Comparison of ENCODE assay signal across 10 mouse cellular contexts in the genomic region with DNA sequence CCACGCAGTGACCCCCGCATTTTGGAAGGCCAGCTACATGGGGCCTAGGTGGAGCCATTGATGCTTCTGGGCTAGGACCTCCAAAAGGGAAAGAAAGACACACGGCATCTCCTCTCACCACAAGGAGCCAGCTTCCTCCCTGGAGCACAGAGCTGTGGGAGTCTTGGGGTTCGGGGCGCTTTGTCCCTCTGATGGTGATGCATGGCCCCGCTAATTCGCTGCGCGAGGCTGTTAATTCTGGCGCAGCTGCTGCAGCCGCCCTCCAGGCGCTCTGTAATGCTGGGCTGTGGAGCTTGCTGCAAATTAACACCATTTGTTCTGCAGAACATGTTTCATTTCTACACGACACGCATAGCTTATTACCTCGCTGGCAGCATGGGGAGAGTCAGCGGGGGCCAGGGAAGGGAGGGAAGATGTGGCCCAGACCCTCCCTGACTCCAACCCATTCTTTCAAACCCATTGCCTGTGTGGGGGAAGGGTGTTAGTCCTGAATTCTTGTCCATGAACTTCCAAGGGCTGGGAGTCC. TPM values are rescaled to one million over a fixed set of nuclear protein-coding genes. Genes with fewer than 3 reads are reported as not detected.
DNase-seq lines count a peak whose midpoint lies in the region; ATAC-seq lines count a peak whose summit lies in the region.
"Had no signal": no experiment of that assay in that cellular context is flagged by ENCODE, and none has a peak within 500 bp of the region (broad histone marks: within the 10 kb centered on the region; RNA-seq: fewer than 3 reads in every experiment).

No protein-coding gene starts in this region.

- peaks cover 20% of the 10 kb centered on the region for H3K4me1 ChIP-seq in hindbrain, embryonic 11.5 days (replicated peaks; ENCODE audit: control insufficient read depth, insufficient read depth, low read length)
- H3K4me1 ChIP-seq in midbrain, embryonic 12.5 days = peaks cover 75% of the 10 kb centered on the region
- 0 out of 2 replicates have a peak, but pooled peaks cover 6% of the 10 kb centered on the region for H3K4me1 ChIP-seq in heart, embryonic 12.5 days (replicated peaks)
- H3K4me1 ChIP-seq: liver, embryonic 15.5 days; stomach, embryonic 15.5 days had no signal

- H3K9ac ChIP-seq in hindbrain, embryonic 11.5 days (ENCODE audit: low read depth, low read length) = no peak overlapping the region
- H3K9ac ChIP-seq in midbrain, embryonic 12.5 days (replicated peaks) = no peak overlapping the region
- no peak overlapping the region; the same call in 1 of the 2 replicates for H3K9ac ChIP-seq in heart, embryonic 12.5 days
- H3K9ac ChIP-seq: liver, embryonic 15.5 days; stomach, embryonic 15.5 days had no signal

- peak; percentile 26 for DNase-seq in right cerebral cortex, adult 18-20 months
- no peak for DNase-seq in right cerebral cortex, postnatal 14 days
- peak; percentile 59 for DNase-seq in hindbrain, embryonic 11.5 days (ENCODE audit: low spot score)
- DNase-seq in heart, postnatal 10 days = no peak
- DNase-seq in thymus, postnatal 10 days (ENCODE audit: low spot score in 2 of 2) = no peak
- DNase-seq in left cerebral cortex, adult 18-20 months (ENCODE audit: low spot score in 2 of 2) = no peak

- peak; percentile 77 for ATAC-seq in hindbrain, embryonic 11.5 days (ENCODE audit: low FRiP score)
- ATAC-seq in midbrain, embryonic 12.5 days (ENCODE audit: low FRiP score, low read depth) = peak; percentile 71
- no peak for ATAC-seq in heart, embryonic 12.5 days (ENCODE audit: insufficient number of reproducible peaks, low FRiP score)

- intact Hi-C loops in heart, postnatal 10 days (cut with DNase I) = no loop called here

- no peaks in the 10 kb centered on the region for H3K36me3 ChIP-seq in hindbrain, embryonic 11.5 days (ENCODE audit: control insufficient read depth, insufficient read depth, low read length)
- H3K36me3 ChIP-seq in midbrain, embryonic 12.5 days = no peaks in the 10 kb centered on the region
- no peaks in the 10 kb centered on the region for H3K36me3 ChIP-seq in heart, embryonic 12.5 days
- H3K36me3 ChIP-seq: liver, embryonic 15.5 days; stomach, embryonic 15.5 days had no signal

- 7% methylated on average over 16 of the region's 16 CpGs for WGBS in hindbrain, embryonic 11.5 days
- 13% methylated on average over 16 of the region's 16 CpGs for WGBS in midbrain, embryonic 12.5 days
- 15% methylated on average over 16 of the region's 16 CpGs for WGBS in heart, embryonic 12.5 days

- H3K9me3 ChIP-seq in hindbrain, embryonic 11.5 days (ENCODE audit: control insufficient read depth, low read length) = no peaks in the 10 kb centered on the region
- H3K9me3 ChIP-seq in midbrain, embryonic 12.5 days = no peaks in the 10 kb centered on the region
- H3K9me3 ChIP-seq in heart, embryonic 12.5 days (replicated peaks) = no peaks in the 10 kb centered on the region
- H3K9me3 ChIP-seq: liver, embryonic 15.5 days; stomach, embryonic 15.5 days had no signal

- H3K4me2 ChIP-seq in hindbrain, embryonic 11.5 days (replicated peaks; ENCODE audit: low read depth, low read length) = peak overlapping the region; percentile 3; the same call in 1 of the 2 replicates
- peak overlapping the region; percentile 36 for H3K4me2 ChIP-seq in midbrain, embryonic 12.5 days (replicated peaks)
- H3K4me2 ChIP-seq in heart, embryonic 12.5 days = no peak overlapping the region
- H3K4me2 ChIP-seq: liver, embryonic 15.5 days; stomach, embryonic 15.5 days had no signal

- H3K27me3 ChIP-seq in hindbrain, embryonic 11.5 days (ENCODE audit: control insufficient read depth, insufficient read depth, low read length) = no peaks in the 10 kb centered on the region
- peaks cover 10% of the 10 kb centered on the region; the same call in 1 of the 2 replicates for H3K27me3 ChIP-seq in midbrain, embryonic 12.5 days
- H3K27me3 ChIP-seq in heart, embryonic 12.5 days (replicated peaks) = peaks cover 99% of the 10 kb centered on the region

- H3K4me3 ChIP-seq in hindbrain, embryonic 11.5 days (ENCODE audit: low read depth, low read length) = no peak overlapping the region
- no peak overlapping the region for H3K4me3 ChIP-seq in midbrain, embryonic 12.5 days
- H3K4me3 ChIP-seq in heart, embryonic 12.5 days = no peak overlapping the region
- H3K4me3 ChIP-seq: liver, embryonic 15.5 days; stomach, embryonic 15.5 days had no signal

- peak overlapping the region; percentile 88 for H3K27ac ChIP-seq in hindbrain, embryonic 11.5 days (ENCODE audit: low read depth, low read length)
- H3K27ac ChIP-seq in midbrain, embryonic 12.5 days (replicated peaks) = peak overlapping the region; percentile 96
- H3K27ac ChIP-seq in heart, embryonic 12.5 days (ENCODE audit: poor library complexity, severe bottlenecking) = no peak overlapping the region
- H3K27ac ChIP-seq: liver, embryonic 15.5 days; stomach, embryonic 15.5 days had no signal

RNA-seq across cellular contexts. Expression of gene Acsf3, which starts 29.5 kb away (rescaled TPM):
- 11.5 and 15.4 TPM in 2 replicates for polyA plus RNA-seq in hindbrain, embryonic 11.5 days (2014; fragmentation: Nextera tagmentation; extraction: Ambion mirVana)
- polyA plus RNA-seq in midbrain, embryonic 12.5 days (2016; fragmentation: Nextera tagmentation; extraction: Ambion mirVana) = 16.9 and 17.3 TPM in 2 replicates
- 10 to 100 TPM; 27.1 to 28.6 TPM for total RNA-seq in heart, postnatal 10 days (2021)
- 14.4 and 17.3 TPM in 2 replicates for polyA plus RNA-seq in heart, embryonic 12.5 days (2016; fragmentation: Nextera tagmentation; extraction: Ambion mirVana)
- total RNA-seq in left cerebral cortex, adult 18-20 months (2021) = 10 to 100 TPM; 18.2 to 21.9 TPM

RNA-seq across cellular contexts. Expression of gene Cbfa2t3, which starts 46.9 kb away (rescaled TPM):
- 7.3 and 8.9 TPM in 2 replicates for polyA plus RNA-seq in hindbrain, embryonic 11.5 days (2014; fragmentation: Nextera tagmentation; extraction: Ambion mirVana)
- polyA plus RNA-seq in midbrain, embryonic 12.5 days (2016; fragmentation: Nextera tagmentation; extraction: Ambion mirVana) = 12.9 and 14.5 TPM in 2 replicates
- total RNA-seq in heart, postnatal 10 days (2021) = 10 to 100 TPM; 22.2 to 24.5 TPM
- 6.2 TPM in 2 replicates for polyA plus RNA-seq in heart, embryonic 12.5 days (2016; fragmentation: Nextera tagmentation; extraction: Ambion mirVana)
- total RNA-seq in left cerebral cortex, adult 18-20 months (2021) = 10 to 100 TPM; 34.3 to 46.0 TPM

Comparison
In these comparisons a context has a peak if more than half of its experiments do, and no peak if none do; other contexts are left out.
1. DNase-seq: peak in right cerebral cortex, adult 18-20 months (single experiment) and hindbrain, embryonic 11.5 days (single experiment); none in right cerebral cortex, postnatal 14 days (single experiment), heart, postnatal 10 days (0 of 2), thymus, postnatal 10 days (0 of 2) and left cerebral cortex, adult 18-20 months (0 of 2).